Mouse (Mus musculus) CH12.LX (cell line): ENCODE data around the gene Nob1.
A peak's percentile ranks its signal among the peaks of the same experiment; 100 is the strongest.

Experiments
- CTCF ChIP-seq, 2 experiments: IDR thresholded peaks in 1 of 2; conservative IDR thresholded peaks in 1 of 2; 2 replicates each; pipeline ENCODE4 v1.5.1; 2011 to 2012; ENCODE audit warnings: low read depth in 2 of 2, low read length in 2 of 2, improper control_type of control experiment in 1 of 2, inconsistent platforms in 1 of 2, mild to moderate bottlenecking in 1 of 2, moderate library complexity in 1 of 2
- E2F4 ChIP-seq: IDR thresholded peaks from 2 replicates; pipeline ENCODE4 v1.6.1; 2011; ENCODE audit warnings: low read depth, low read length, improper control_type of control experiment; ENCODE audit not compliant: insufficient replicate concordance
- EP300 ChIP-seq: IDR thresholded peaks from 2 replicates; pipeline ENCODE4 v1.6.1; 2011; ENCODE audit warnings: low read length, improper control_type of control experiment
- MEF2A ChIP-seq: IDR thresholded peaks from 2 replicates; pipeline ENCODE4 v1.6.1; 2014; ENCODE audit warnings: low read depth, mild to moderate bottlenecking, inconsistent platforms, low read length, improper control_type of control experiment, borderline replicate concordance
- POLR2A ChIP-seq: IDR thresholded peaks from 2 replicates; pipeline ENCODE4 v1.6.1; 2011; ENCODE audit warnings: low read depth, mild to moderate bottlenecking, improper control_type of control experiment, low read length
- POLR2AphosphoS2 ChIP-seq: IDR thresholded peaks from 2 replicates; pipeline ENCODE4 v1.6.1; 2011; ENCODE audit warnings: low read depth, low read length, improper control_type of control experiment
- SMC3 ChIP-seq: IDR thresholded peaks from 2 replicates; pipeline ENCODE4 v1.6.1; 2011; ENCODE audit warnings: low read depth, low read length, improper control_type of control experiment
- USF1 ChIP-seq: IDR thresholded peaks from 2 replicates; pipeline ENCODE4 v1.6.1; 2014; ENCODE audit warnings: low read depth, mild to moderate bottlenecking, inconsistent platforms, low read length, improper control_type of control experiment
- USF2 ChIP-seq: conservative IDR thresholded peaks from 2 replicates; pipeline ENCODE4 v1.6.1; 2011; ENCODE audit warnings: low read depth, low read length, improper control_type of control experiment
- ZNF384 ChIP-seq: IDR thresholded peaks from 2 replicates; pipeline ENCODE4 v1.6.1; 2012; ENCODE audit warnings: low read depth, low read length, improper control_type of control experiment, inconsistent platforms

DNA sequence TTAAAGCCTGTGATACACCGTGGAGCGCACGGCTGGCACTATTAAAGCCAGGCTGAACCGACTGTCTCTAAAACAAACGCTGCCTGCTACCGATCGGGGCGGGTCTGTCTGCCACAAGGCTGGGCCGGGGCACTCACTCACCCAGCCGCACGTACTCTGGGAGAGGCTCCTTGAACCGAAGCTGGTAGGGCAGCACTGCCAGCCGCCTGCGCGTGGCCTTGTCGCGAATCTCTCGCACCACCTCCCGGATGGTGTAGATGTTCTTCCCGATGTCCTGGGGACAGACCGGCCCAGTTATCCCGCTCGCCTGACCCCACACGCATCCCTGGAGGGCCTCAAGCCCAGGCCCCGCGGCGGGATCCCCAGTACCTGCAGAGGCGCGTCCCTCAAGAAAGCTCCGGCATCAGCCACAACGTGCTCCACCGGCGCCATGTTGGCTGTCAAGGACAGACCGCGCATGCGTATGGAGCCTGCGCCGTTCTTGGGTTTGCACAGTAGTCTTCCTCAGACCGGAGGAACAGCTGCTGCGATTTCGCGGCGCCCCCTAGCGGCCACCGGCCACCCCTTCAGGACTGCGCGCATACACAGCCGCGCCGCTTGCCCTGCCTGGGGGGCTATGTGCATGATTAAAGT is at the start of gene Nob1:
- no peak for TF ChIP-seq USF2
- no peak for TF ChIP-seq MEF2A
- peak; percentile 39 to 94; a peak in 3 of 4 replicates for TF ChIP-seq CTCF (conservative IDR thresholded peaks at IDR 0.05 in 1 of 2, IDR thresholded peaks at IDR 0.05 in 1 of 2; ENCODE audit: low read depth in 2 of 2, low read length in 2 of 2)
- TF ChIP-seq POLR2A = peak; percentile 98
- no peak for TF ChIP-seq E2F4
- no peak for TF ChIP-seq EP300
- TF ChIP-seq ZNF384 = no peak
- peak; percentile 59 for TF ChIP-seq SMC3
- TF ChIP-seq POLR2AphosphoS2 = 0 out of 2 replicates have a peak, but pooled peaks have one; percentile 58
- no peak for TF ChIP-seq USF1
